15 mouse cellular contexts compared by ENCODE assay signal in genomic region chr4:33594997-33595657, GRCm38 (mm10).
DNase-seq lines count a peak whose midpoint lies in the region; ATAC-seq and TF ChIP-seq lines count a peak whose summit lies in the region.
"Had no signal": no experiment of that assay in that cellular context is flagged by ENCODE, and none has a peak within 500 bp of the region (broad histone marks: within the 10 kb centered on the region; RNA-seq: fewer than 3 reads in every experiment).

No protein-coding gene starts in this region.

- peaks cover 6% of the 10 kb centered on the region; the same call in 1 of the 2 replicates for H3K4me1 ChIP-seq in forebrain, postnatal 0 days (ENCODE audit: insufficient read depth)
- peaks cover 12% of the 10 kb centered on the region for H3K4me1 ChIP-seq in midbrain, embryonic 13.5 days (replicated peaks)
- H3K4me1 ChIP-seq: limb, embryonic 13.5 days; lung, embryonic 15.5 days had no signal

- H3K27ac ChIP-seq in forebrain, postnatal 0 days (ENCODE audit: low read depth, low read length) = peak overlapping the region; percentile 76
- peak overlapping the region; percentile 67 for H3K27ac ChIP-seq in midbrain, embryonic 13.5 days
- H3K27ac ChIP-seq: limb, embryonic 13.5 days; lung, embryonic 15.5 days had no signal

- H3K4me2 ChIP-seq in forebrain, postnatal 0 days (ENCODE audit: low read depth) = no peak overlapping the region
- H3K4me2 ChIP-seq in midbrain, embryonic 13.5 days (replicated peaks) = 0 out of 2 replicates have a peak overlapping the region, but pooled peaks have one; percentile 17
- H3K4me2 ChIP-seq: limb, embryonic 13.5 days; lung, embryonic 15.5 days had no signal

- H3K4me3 ChIP-seq in forebrain, postnatal 0 days (ENCODE audit: low read depth, low read length) = no peak overlapping the region
- H3K4me3 ChIP-seq in midbrain, embryonic 13.5 days (replicated peaks) = no peak overlapping the region
- H3K4me3 ChIP-seq: limb, embryonic 13.5 days; lung, embryonic 15.5 days had no signal

- peak; percentile 23 for DNase-seq in heart, adult 11 months
- no peak for DNase-seq in heart, postnatal 36 days
- DNase-seq in forebrain, postnatal 0 days = peak; percentile 75
- peak; percentile 34 for DNase-seq in thymus, postnatal 4 days
- DNase-seq in left cerebral cortex, postnatal 25 days (ENCODE audit: low spot score in 2 of 2) = no peak
- DNase-seq in gastrocnemius, postnatal 10 days = no peak
- DNase-seq in layer of hippocampus, adult 18-20 months (ENCODE audit: low spot score in 2 of 2) = no peak
- DNase-seq: adrenal gland, postnatal 25 days; B cell, adult 2 months; heart, postnatal 14 days; kidney, adult 9 months; right cerebral cortex, adult 18-20 months had no signal

- H3K9ac ChIP-seq in forebrain, postnatal 0 days = no peak overlapping the region
- H3K9ac ChIP-seq in midbrain, embryonic 13.5 days (replicated peaks) = peak overlapping the region; percentile 32; the same call in 1 of the 2 replicates
- H3K9ac ChIP-seq: limb, embryonic 13.5 days; lung, embryonic 15.5 days had no signal

- 29% methylated on average over 11 of the region's 11 CpGs for WGBS in forebrain, postnatal 0 days
- 35% methylated on average over 11 of the region's 11 CpGs for WGBS in midbrain, embryonic 13.5 days

- TF ChIP-seq CTCF in forebrain, postnatal 0 days (IDR thresholded peaks at IDR 0.05; ENCODE audit: low read depth) = no peak

- H3K9me3 ChIP-seq in forebrain, postnatal 0 days (ENCODE audit: low read length) = 0 out of 2 replicates have a peak, but pooled peaks cover 8% of the 10 kb centered on the region
- H3K9me3 ChIP-seq in midbrain, embryonic 13.5 days = peaks cover 15% of the 10 kb centered on the region; the same call in 1 of the 2 replicates
- H3K9me3 ChIP-seq: limb, embryonic 13.5 days; lung, embryonic 15.5 days had no signal

- no peaks in the 10 kb centered on the region for H3K36me3 ChIP-seq in forebrain, postnatal 0 days (ENCODE audit: insufficient read depth)
- no peaks in the 10 kb centered on the region for H3K36me3 ChIP-seq in midbrain, embryonic 13.5 days
- H3K36me3 ChIP-seq: limb, embryonic 13.5 days; lung, embryonic 15.5 days had no signal

- intact Hi-C loops in heart, postnatal 36 days (cut with DNase I) = no loop called here
- intact Hi-C loops in left cerebral cortex, postnatal 25 days (cut with DNase I) = no loop called here

- no peaks in the 10 kb centered on the region for H3K27me3 ChIP-seq in forebrain, postnatal 0 days (ENCODE audit: insufficient read depth, low read length)
- peaks cover 17% of the 10 kb centered on the region for H3K27me3 ChIP-seq in midbrain, embryonic 13.5 days
- H3K27me3 ChIP-seq: limb, embryonic 13.5 days; lung, embryonic 15.5 days had no signal

- peak; percentile 84 for ATAC-seq in forebrain, postnatal 0 days
- peak; percentile 66 for ATAC-seq in midbrain, embryonic 13.5 days

Comparison
In these comparisons a context has a peak if more than half of its experiments do, and no peak if none do; other contexts are left out.
1. DNase-seq: peak in heart, adult 11 months (single experiment), forebrain, postnatal 0 days (single experiment) and thymus, postnatal 4 days (single experiment); none in heart, postnatal 36 days (0 of 2), left cerebral cortex, postnatal 25 days (0 of 2), gastrocnemius, postnatal 10 days (single experiment) and layer of hippocampus, adult 18-20 months (0 of 2).